Mouse (Mus musculus): ENCODE data around the gene Bend7.

The Bend7 gene

GRCm38 (mm10) chr2:4782809-4783641, 65.4 kb downstream of the Bend7 start:
- no peak for DNase-seq (ENCODE audit: low spot score in 2 of 2)

GRCm38 (mm10) chr2:4784012-4784411, 66.4 kb downstream of the Bend7 start:
- no peak for DNase-seq (ENCODE audit: low spot score in 2 of 2)

GRCm38 (mm10) chr2:4785016-4785415, 67.4 kb downstream of the Bend7 start:
- DNase-seq (ENCODE audit: low spot score in 2 of 2), result no peak

- no peak for DNase-seq (ENCODE audit: low spot score in 2 of 2)
Observed at GRCm38 (mm10) chr2:4787223-4787622, 69.6 kb downstream of the Bend7 start.

- no peak for DNase-seq (ENCODE audit: low spot score in 2 of 2)
Observed at GRCm38 (mm10) chr2:4791646-4792045, 74.0 kb downstream of the Bend7 start.

- DNase-seq (ENCODE audit: low spot score in 2 of 2), result no peak
Observed at GRCm38 (mm10) chr2:4792554-4792953, 74.9 kb downstream of the Bend7 start.

GRCm38 (mm10) chr2:4802395-4803176, 85.0 kb downstream of the Bend7 start:
- no peak for DNase-seq (ENCODE audit: low spot score in 2 of 2)

- no peak for DNase-seq (ENCODE audit: low spot score in 2 of 2)
Observed at GRCm38 (mm10) chr2:4816308-4816707, 98.7 kb downstream of the Bend7 start.

GRCm38 (mm10) chr2:4817678-4818077, 100.0 kb downstream of the Bend7 start:
- DNase-seq (ENCODE audit: low spot score in 2 of 2), result no peak

- no peak for DNase-seq (ENCODE audit: low spot score in 2 of 2)
Observed at GRCm38 (mm10) chr2:4820230-4820629, 102.6 kb downstream of the Bend7 start.

- no peak for DNase-seq (ENCODE audit: low spot score in 2 of 2)
Observed at GRCm38 (mm10) chr2:4824067-4824466, 106.4 kb downstream of the Bend7 start.

- no peak for DNase-seq (ENCODE audit: low spot score in 2 of 2)
Observed at GRCm38 (mm10) chr2:4828032-4828431, 110.4 kb downstream of the Bend7 start.

- DNase-seq (ENCODE audit: low spot score in 2 of 2), result no peak
Observed at GRCm38 (mm10) chr2:4828446-4828997, 110.9 kb downstream of the Bend7 start.

- DNase-seq (ENCODE audit: low spot score in 2 of 2), result no peak
Observed at GRCm38 (mm10) chr2:4829007-4829406, 111.4 kb downstream of the Bend7 start.

GRCm38 (mm10) chr2:4829489-4830065, 111.9 kb downstream of the Bend7 start:
- DNase-seq (ENCODE audit: low spot score in 2 of 2), result no peak

- DNase-seq (ENCODE audit: low spot score in 2 of 2), result no peak
Observed at GRCm38 (mm10) chr2:4831493-4831892, 113.9 kb downstream of the Bend7 start.

GRCm38 (mm10) chr2:4832166-4832565, 114.5 kb downstream of the Bend7 start:
- no peak for DNase-seq (ENCODE audit: low spot score in 2 of 2)

GRCm38 (mm10) chr2:4849449-4849848, 131.8 kb downstream of the Bend7 start:
- DNase-seq (ENCODE audit: low spot score in 2 of 2), result no peak
